Mouse (Mus musculus) spleen, postnatal 14 days (tissue): Measurements from ENCODE around the gene Bckdk.
"Not testable (repeated sequence)": the region's sequence is repeated elsewhere in the genome, so short reads cannot be mapped to it uniquely, and the experiment has no call there.

Source experiments
- DNase-seq, 2 experiments: peaks; one replicate each; pipeline ENCODE4 v3.0.0; 2021 to 2022; ENCODE audit warnings: low spot score in 2 of 2

The Bckdk gene

DNA sequence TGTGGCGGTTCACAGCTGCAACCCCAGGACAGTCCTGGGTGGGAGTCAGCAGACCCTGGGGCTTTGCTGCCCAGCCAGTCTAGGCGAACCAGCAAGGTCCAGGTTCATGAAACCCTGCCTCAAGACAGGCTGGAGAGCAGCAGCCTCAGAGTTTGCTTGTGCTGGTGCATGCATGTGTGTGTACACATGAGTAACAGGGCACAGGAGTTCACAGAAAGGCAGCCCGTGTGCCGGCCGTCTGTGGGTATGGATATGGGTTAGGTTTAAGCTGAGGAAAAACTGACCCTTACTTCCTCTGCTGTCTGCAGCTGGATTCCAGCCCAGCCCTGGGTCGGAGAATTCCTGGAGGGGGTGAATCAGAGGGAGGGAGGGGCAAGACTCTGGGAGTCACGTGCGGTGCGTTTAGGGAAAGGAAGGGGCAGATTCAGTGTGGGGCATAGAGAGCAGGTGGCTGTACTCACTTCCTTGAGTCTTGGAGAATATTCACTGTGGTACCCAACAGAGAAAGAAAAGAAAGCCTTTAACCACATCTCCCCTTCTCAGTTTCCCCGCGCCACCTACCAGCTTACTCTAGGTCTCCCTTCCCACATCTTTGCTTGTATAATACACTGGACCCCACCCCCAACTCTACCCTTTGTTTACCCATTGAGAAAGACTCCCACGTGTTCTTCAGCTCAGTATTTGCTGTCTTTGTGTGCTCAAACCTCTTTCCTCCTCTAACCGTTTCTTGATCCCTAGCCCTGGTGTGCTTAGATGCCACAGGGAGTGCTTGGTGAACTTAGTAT lies 27.7 kb downstream of the Bckdk start:
- no peak for DNase-seq

DNA sequence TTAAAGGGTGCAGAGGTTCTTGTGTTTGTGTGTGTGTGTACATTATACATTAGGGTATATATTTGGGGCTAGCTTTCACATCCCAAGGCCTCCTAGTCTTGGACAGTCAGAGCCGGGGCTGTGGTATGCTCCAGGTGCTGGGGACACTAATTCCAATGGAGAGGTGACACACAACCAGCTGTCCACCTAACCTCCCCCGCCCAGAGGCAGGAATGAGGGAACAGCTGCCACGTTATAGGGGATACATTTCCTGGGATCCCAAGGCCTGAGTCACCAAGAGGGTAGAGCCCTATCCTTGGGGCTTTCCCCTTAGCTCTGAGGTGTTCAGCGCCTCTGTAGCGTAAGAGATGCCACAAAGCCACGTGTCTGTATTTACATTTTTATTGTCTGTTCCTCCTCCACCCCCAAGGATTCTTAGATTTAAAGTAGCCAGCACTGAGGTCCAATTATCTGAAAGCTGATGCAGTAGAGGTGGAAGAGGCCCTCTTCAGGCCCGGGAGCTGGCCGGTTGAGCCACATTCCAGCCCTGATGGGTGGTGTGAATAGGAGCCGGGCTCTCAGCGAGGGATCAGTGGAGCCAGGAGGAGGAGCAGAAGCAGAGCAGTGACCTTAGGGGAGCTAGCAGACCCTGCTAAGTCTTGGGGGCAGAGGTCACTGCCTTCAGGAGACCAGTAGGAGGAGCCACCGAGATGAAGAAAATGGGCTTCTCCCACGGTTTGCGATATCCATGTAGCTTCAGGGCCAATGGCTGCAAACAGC lies 28.6 kb downstream of the Bckdk start:
- DNase-seq, result no peak

DNA sequence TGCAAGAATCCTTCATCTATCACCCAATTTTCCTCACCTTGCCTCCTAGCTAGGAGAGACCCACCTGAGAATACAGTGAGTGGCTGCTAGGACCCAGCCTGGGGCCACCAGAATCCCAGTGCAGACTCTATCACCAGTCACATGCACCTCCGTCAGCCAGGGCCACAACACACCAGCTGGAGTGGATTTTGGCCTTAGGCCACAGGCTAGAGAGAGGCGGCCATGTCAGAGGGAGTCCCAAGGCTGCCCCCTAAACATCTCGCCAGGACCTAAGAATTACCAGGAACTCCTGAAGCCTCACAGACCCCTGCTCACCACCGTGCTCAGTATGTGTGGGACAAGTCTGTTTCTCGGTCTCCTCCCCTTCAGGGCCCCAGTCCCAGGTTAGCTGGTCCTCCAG lies 30.2 kb downstream of the Bckdk start:
- no peak for DNase-seq

DNA sequence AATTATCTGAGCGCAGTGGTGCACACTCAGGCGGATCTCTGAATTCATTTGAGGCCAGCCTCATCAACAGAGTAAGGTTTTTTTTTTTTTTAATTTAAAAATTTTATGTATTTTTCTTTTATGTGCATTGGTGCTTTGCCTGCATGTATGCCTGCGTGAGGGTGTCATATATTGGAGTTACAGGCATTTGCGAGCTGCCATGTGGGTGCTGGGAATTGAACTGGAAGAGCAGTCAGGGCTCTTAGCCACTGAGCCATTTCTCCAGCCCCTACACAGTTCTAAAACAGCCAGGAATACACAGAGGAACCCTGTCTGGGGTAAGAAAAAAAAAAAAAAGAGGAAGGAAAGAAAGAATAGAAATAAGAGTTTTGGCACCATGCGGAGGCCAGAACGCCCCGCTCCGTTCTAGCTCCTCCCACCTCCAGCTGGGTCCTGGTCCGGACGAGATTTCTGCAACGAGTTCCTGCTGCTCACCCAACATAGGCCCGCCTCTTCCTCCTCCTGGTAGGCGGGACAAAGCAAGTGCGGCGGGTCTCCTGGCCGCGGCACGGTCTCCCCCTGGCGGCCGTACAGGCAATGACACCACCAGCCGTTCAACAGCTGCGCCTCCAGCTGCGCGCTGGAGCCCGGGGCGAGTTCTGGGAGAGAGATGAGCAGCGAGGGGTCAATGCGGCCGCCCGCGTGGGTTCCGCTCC lies 31.3 kb downstream of the Bckdk start:
- peak; percentile 89 to 94 for DNase-seq

DNA sequence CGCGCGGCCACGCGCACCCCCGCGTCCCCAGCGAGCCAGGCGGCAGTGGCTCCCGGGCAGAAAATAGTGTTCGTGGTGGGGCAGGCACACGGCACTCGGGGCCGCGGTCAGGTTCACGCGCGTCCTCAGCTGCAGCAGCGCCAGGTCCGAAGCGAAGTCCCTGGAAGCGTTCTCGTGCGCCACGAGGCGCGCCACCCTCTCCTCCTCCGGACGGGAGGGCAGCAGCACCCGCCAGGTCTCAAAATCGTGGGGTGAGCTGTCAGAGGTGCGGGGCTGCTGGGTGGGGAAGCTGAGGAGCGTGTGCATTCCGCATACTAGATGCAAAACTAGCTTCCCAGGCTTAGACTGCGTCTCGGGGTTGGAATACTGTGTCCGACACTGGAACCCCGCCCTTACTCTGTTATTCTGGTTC lies 31.9 kb downstream of the Bckdk start:
- DNase-seq, result no peak

DNA sequence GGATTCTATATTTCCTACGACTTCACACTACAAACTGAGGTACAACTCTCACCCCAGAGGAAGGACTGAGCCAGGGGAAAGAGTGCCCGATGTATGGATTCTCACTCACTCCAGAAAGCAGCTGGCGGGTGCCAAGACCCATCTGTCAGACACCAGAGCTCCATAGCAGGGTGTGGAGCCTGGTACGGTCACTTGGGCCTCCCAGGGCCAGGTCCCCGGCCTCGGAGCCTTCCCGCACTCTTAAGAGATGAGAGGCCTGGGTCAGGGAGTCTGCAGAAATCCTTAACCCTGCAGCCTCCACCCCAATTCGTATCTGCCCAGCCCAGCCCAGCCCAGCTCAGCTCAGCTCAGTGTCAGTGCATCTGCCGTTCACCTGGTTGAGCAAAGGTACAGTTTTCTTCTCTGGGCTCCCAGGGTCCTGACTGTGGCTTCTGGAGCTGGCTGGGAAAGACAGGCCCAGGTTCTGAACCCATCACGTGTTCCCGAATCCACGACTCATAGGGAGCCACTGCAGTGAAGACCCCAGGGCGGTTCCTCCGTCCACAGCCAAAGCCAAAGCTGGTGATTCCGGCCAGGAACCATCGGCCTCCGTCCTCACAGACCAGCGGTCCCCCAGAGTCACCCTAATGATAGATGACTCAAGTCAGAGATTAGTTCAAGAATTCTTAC lies 32.5 kb downstream of the Bckdk start:
- DNase-seq, result no peak

DNA sequence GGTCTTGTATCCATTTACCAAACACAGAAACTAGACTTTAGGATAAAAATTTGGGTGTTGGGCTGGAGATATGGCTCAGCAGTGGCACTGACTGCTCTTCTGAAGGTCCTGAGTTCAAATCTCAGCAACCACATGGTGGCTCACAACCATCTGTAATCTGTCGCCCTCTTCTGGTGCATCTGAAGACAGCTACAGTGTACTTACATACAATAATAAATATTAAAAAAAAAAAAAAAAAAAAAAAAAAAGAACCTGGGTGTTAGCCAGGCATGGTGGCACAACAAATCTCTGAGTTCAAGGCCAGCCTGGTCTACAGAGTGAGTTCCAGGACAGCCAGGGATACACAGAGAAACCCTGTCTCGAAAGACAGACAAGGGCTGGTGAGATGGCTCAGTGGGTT lies 38.2 kb downstream of the Bckdk start:
- DNase-seq, result not testable (repeated sequence)

DNA sequence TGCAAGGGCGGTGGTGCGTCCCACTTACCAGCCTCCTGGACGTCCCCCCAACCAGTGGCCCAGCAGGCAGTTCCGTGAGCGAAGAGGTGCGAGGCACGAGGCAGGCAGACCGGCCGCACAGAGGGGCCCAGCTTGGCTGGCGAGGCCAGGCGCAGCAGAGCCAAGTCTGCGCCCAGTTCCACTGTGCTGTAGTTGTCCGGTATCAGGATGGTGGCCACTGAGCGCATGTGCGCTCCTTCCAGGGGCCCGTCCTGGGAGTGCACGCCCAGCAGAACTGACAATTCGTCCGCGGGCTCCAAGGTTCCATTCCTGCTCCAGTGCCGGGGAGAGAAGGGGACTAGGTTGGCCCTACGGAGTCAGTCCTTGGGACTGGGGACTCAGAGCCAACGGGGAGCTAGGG lies 40.7 kb downstream of the Bckdk start:
- DNase-seq, result no peak

DNA sequence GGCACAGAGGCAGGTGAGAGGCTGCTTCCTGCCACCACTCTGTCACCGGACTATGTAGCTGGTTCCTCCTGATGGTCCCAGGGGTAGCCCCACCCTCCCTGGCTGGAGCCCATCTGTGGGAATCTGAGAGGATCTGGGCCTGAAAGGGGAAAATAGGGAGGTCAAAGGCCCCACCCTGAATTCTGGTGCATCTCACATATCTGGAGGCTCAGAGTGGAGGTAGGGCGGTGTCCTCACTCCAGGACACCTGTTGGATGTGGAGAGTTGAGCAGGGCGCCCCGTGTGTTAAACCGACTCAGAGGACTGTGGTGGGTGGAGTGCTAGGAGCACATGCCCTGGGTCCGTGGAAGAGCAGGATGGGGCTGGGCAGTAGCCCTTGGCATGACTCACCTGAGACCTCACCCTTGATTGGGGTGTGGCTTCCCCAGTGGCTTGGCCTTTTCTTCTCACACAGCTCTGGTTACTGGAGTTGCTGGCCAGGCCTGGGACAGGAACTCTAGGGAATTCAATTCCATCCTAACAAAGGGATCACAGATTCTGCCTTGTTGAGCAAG lies 42.7 kb downstream of the Bckdk start, which contains the start of gene Prss36:
TSS of gene Prss36 (minus strand) at position 256 of the 554 bp plus-strand sequence.
- no peak for DNase-seq

DNA sequence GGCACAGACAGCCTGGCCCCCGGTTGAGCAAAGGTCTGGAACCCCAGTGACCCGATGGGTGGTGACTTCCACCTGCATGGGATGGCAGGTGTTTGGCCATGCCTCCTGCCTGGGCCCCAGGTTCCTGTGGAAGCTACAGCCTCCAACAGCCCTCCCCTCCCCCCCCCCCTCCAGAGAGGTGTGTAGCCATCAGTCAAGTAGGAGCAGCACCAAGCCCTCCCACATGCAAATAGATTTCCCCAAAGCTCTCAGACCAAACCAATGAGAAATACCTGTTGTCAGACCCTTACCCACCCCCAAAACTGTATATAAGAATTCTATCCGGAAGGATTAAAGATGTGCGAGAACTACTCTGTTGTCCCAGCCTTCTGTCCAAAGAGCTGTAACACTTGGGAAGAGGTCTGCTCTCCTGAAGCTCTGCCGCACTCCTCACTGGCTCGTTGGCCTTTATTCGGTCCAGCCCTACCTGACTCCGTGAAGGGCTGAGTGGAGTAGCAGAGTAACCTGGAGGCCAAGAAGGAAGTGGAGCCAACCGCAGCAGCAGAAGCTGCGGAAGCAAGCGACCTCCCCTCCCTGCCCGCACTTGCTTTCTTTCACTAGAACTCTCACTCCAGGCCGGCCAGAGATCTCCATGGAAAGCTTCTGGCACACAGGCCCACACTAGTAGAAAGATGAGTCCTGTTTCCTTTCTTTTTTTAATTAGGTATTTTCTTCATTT lies 49.1 kb downstream of the Bckdk start:
- DNase-seq, result no peak

DNA sequence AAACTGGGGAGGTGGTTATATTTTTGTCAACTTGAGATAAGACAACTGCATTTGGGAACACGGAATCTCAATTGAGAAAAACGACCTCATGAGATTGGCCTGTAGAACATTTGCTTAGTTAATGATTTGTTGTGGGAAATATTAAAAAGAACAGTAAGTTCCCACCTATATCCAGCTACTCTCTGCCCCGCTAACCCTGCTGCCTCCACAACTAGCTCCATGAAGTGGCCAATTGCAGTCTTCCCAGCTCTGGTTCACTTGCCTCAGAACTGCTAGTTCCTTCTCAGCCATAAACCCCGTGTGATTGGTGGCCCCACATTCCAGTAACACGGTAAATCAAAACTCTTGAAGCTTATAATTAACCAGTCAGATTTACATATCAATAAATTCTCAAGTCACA lies 55.5 kb downstream of the Bckdk start:
- DNase-seq, result no peak
